8 mouse cellular contexts compared by ENCODE assay signal in genomic region chr11:97766154-97766881, GRCm38 (mm10). TPM values are rescaled to one million over a fixed set of nuclear protein-coding genes. Genes with fewer than 3 reads are reported as not detected.
DNase-seq lines count a peak whose midpoint lies in the region; ATAC-seq and TF ChIP-seq lines count a peak whose summit lies in the region.

TSS of gene Cwc25 (minus strand) at chr11:97766556.

- peak; percentile 87 for DNase-seq in G1E (ENCODE audit: low spot score)
- DNase-seq in cerebellum, adult 18-20 months, result peak; percentile 95
- peak; percentile 95 to 96 for DNase-seq in heart, postnatal 36 days
- peak; percentile 96 to 97 for DNase-seq in layer of hippocampus, adult 2 months (ENCODE audit: low spot score in 2 of 2)
- DNase-seq in lung, embryonic 14.5 days, result peak; percentile 99
- peak; percentile 97 for DNase-seq in thymus, adult 2 months

- H3K4me1 ChIP-seq in G1E (ENCODE audit: insufficient read depth, low read depth, low read length), result peaks cover 22% of the 10 kb centered on the region
- peaks cover 12% of the 10 kb centered on the region for H3K4me1 ChIP-seq in forebrain, embryonic 16.5 days (replicated peaks; ENCODE audit: control insufficient read depth, insufficient read depth, low read length)
- H3K4me1 ChIP-seq in lung, embryonic 14.5 days (ENCODE audit: insufficient read depth), result peaks cover 8% of the 10 kb centered on the region
- H3K4me1 ChIP-seq in olfactory bulb, adult 2 months (ENCODE audit: control insufficient read depth, insufficient read depth, low read length), result peaks cover 4% of the 10 kb centered on the region; the same call in 1 of the 2 replicates
- H3K4me1 ChIP-seq in thymus, adult 2 months (replicated peaks; ENCODE audit: control insufficient read depth, insufficient read depth, low read length), result peaks cover 10% of the 10 kb centered on the region; the same call in 1 of the 2 replicates

- peak; percentile 60; the same call in 1 of the 2 replicates for TF ChIP-seq POLR2A in olfactory bulb, adult 2 months (IDR thresholded peaks at IDR 0.05; ENCODE audit: insufficient read depth, low read depth, low read length)
- TF ChIP-seq POLR2A in thymus, adult 2 months (IDR thresholded peaks at IDR 0.05; ENCODE audit: control insufficient read depth, extremely low read depth, insufficient read depth, low read length, poor library complexity), result no peak; the same call in 1 of the 2 replicates

- WGBS in forebrain, embryonic 16.5 days, result under 1% methylated on average over 38 of the region's 38 CpGs
- under 1% methylated on average over 38 of the region's 38 CpGs for WGBS in lung, embryonic 14.5 days
- WGBS in olfactory bulb, adult 2 months, result under 1% methylated on average over 38 of the region's 38 CpGs
- under 1% methylated on average over 38 of the region's 38 CpGs for WGBS in thymus, adult 2 months

- peak within 1 kb of the TSS; percentile 84 for H3K27ac ChIP-seq in forebrain, embryonic 16.5 days (ENCODE audit: low read length)
- H3K27ac ChIP-seq in layer of hippocampus, adult 2 months, result peak within 1 kb of the TSS; percentile 96
- peak within 1 kb of the TSS; percentile 96 for H3K27ac ChIP-seq in lung, embryonic 14.5 days (ENCODE audit: low read depth)
- H3K27ac ChIP-seq in olfactory bulb, adult 2 months (ENCODE audit: insufficient read depth, low read depth, low read length), result peak within 1 kb of the TSS; percentile 78
- peak within 1 kb of the TSS; percentile 81 for H3K27ac ChIP-seq in thymus, adult 2 months (ENCODE audit: control insufficient read depth, insufficient read depth, low read length)

- H3K4me2 ChIP-seq in forebrain, embryonic 16.5 days (ENCODE audit: low read length), result peak within 1 kb of the TSS; percentile 80
- peak within 1 kb of the TSS; percentile 82 for H3K4me2 ChIP-seq in lung, embryonic 14.5 days

- H3K9me3 ChIP-seq in G1E (replicated peaks), result peaks cover 2% of the 10 kb centered on the region; the same call in 1 of the 2 replicates
- H3K9me3 ChIP-seq in forebrain, embryonic 16.5 days (ENCODE audit: control insufficient read depth, low read length), result no peaks in the 10 kb centered on the region
- H3K9me3 ChIP-seq in lung, embryonic 14.5 days (ENCODE audit: low read depth, low read length), result no peaks in the 10 kb centered on the region

- no peaks in the 10 kb centered on the region for H3K27me3 ChIP-seq in G1E (ENCODE audit: insufficient read depth, low read length)
- no peaks in the 10 kb centered on the region for H3K27me3 ChIP-seq in forebrain, embryonic 16.5 days (replicated peaks; ENCODE audit: control insufficient read depth, insufficient read depth, low read length)
- H3K27me3 ChIP-seq in lung, embryonic 14.5 days (ENCODE audit: insufficient read depth, low read length), result no peaks in the 10 kb centered on the region
- H3K27me3 ChIP-seq in thymus, adult 2 months (ENCODE audit: control insufficient read depth, insufficient read depth, low read length), result no peaks in the 10 kb centered on the region

- peak; percentile 86 for ATAC-seq in G1E (ENCODE audit: extremely low read depth, insufficient number of reproducible peaks, low FRiP score, poor library complexity, severe bottlenecking)
- ATAC-seq in forebrain, embryonic 16.5 days, result peak; percentile 97
- ATAC-seq in lung, embryonic 14.5 days (ENCODE audit: insufficient read depth), result peak; percentile 95

- intact Hi-C loops in heart, postnatal 36 days (cut with DNase I), result loop anchor here (2.0 kb wide), 1 partner anchor 14 kb away; no protein-coding TSS in a partner anchor

- peaks cover 39% of the 10 kb centered on the region for H3K36me3 ChIP-seq in G1E (replicated peaks)
- H3K36me3 ChIP-seq in forebrain, embryonic 16.5 days (ENCODE audit: control insufficient read depth, insufficient read depth), result peaks cover 5% of the 10 kb centered on the region; the same call in 1 of the 2 replicates
- peaks cover 22% of the 10 kb centered on the region for H3K36me3 ChIP-seq in lung, embryonic 14.5 days (ENCODE audit: insufficient read depth)
- H3K36me3 ChIP-seq in thymus, adult 2 months (ENCODE audit: control insufficient read depth, insufficient read depth, low read length), result peaks cover 14% of the 10 kb centered on the region

- H3K9ac ChIP-seq in forebrain, embryonic 16.5 days (replicated peaks; ENCODE audit: low read depth, low read length), result peak within 1 kb of the TSS; percentile 82
- peak within 1 kb of the TSS; percentile 87 for H3K9ac ChIP-seq in lung, embryonic 14.5 days

- peak within 1 kb of the TSS; percentile 89 for H3K4me3 ChIP-seq in G1E (ENCODE audit: low read depth, low read length)
- peak within 1 kb of the TSS; percentile 80 for H3K4me3 ChIP-seq in forebrain, embryonic 16.5 days (replicated peaks; ENCODE audit: low read length)
- peak within 1 kb of the TSS; percentile 88 for H3K4me3 ChIP-seq in layer of hippocampus, adult 2 months
- H3K4me3 ChIP-seq in lung, embryonic 14.5 days (ENCODE audit: low read depth, low read length), result peak within 1 kb of the TSS; percentile 90
- H3K4me3 ChIP-seq in olfactory bulb, adult 2 months (ENCODE audit: insufficient read depth, low read depth, low read length), result peak within 1 kb of the TSS; percentile 83
- H3K4me3 ChIP-seq in thymus, adult 2 months (ENCODE audit: control insufficient read depth, insufficient read depth, low read length), result peak within 1 kb of the TSS; percentile 100

- TF ChIP-seq CTCF in G1E (IDR thresholded peaks at IDR 0.05; ENCODE audit: low read depth, low read length), result no peak
- TF ChIP-seq CTCF in layer of hippocampus, adult 2 months (conservative IDR thresholded peaks at IDR 0.05), result no peak
- no peak for TF ChIP-seq CTCF in lung, embryonic 14.5 days (IDR thresholded peaks at IDR 0.05; ENCODE audit: low read depth)
- no peak for TF ChIP-seq CTCF in olfactory bulb, adult 2 months (IDR thresholded peaks at IDR 0.05; ENCODE audit: insufficient read depth, low read depth, low read length)
- TF ChIP-seq CTCF in thymus, adult 2 months (IDR thresholded peaks at IDR 0.05; ENCODE audit: borderline replicate concordance, control insufficient read depth, extremely low read depth, insufficient read depth, low read length, poor library complexity), result no peak

RNA-seq across cellular contexts. Expression of gene Cwc25, which starts in this region (rescaled TPM):
- total RNA-seq in G1E (2014; fragmentation: Nextera tagmentation) (13.5 and 20.8 TPM in 2 replicates), G1E (2017) (25.5 and 27.4 TPM in 2 replicates)
- polyA plus RNA-seq in G1E (2012), result 22.5 and 23.2 TPM in 2 replicates
- polyA plus RNA-seq in forebrain, embryonic 16.5 days (2015; fragmentation: Nextera tagmentation; extraction: Ambion mirVana), result 17.1 and 19.5 TPM in 2 replicates
- 1 to 10 TPM; 7.5 to 7.9 TPM for total RNA-seq in heart, postnatal 36 days (2021)
- 10 to 100 TPM; 20.1 to 20.6 TPM for total RNA-seq in layer of hippocampus, adult 2 months (2021)
- polyA plus RNA-seq in lung, embryonic 14.5 days (2014; fragmentation: Nextera tagmentation; extraction: Ambion mirVana), result 13.3 and 14.2 TPM in 2 replicates
- not detected in 2 replicates for polyA plus RNA-seq in olfactory bulb, adult 2 months (2012; ENCODE audit: insufficient read depth, insufficient read length, low replicate concordance, missing spikeins)
- polyA plus RNA-seq in thymus, adult 2 months (2012; rRNA removed), result 14.9 and 16.6 TPM in 2 replicates

Comparison
In these comparisons a context has a peak if more than half of its experiments do, and no peak if none do; other contexts are left out.
1. Peak in every context shown above with its lines: DNase-seq, ATAC-seq, H3K4me3 ChIP-seq and H3K27ac ChIP-seq.